Mouse (Mus musculus): ENCODE data around the gene Cep170.

DNA sequence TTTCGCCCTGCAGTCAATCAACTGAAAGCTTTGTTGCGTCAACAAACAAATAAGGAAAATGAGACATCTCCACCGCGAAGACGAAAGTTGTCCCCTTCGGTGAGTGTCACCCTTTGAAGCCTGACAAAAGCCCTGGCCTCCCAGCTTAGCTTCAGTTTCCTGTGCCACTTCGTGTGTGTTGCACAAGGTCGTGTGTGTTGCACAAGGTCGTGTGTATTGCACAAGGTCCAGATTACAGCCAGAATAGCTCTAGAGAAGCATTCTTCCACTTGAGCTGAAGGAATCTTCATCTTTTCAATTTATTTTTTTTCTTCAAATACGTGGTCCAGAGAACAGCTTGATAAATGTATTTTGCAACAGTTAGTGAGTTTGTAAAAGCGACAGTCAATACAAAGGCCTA lies 12.3 kb upstream of the Cep170 start:
- TF ChIP-seq CTCF (IDR thresholded peaks at IDR 0.05; ENCODE audit: low read depth, low read length) (no peak), GATA1 (IDR thresholded peaks at IDR 0.05; ENCODE audit: borderline replicate concordance, low read length) (no peak), POLR2AphosphoS5 (IDR thresholded peaks at IDR 0.05; ENCODE audit: insufficient replicate concordance, low read depth, low read length) (no peak), GATA2 (IDR thresholded peaks at IDR 0.05; ENCODE audit: borderline replicate concordance, low read depth, low read length) (no peak), TAL1 (conservative IDR thresholded peaks at IDR 0.05; ENCODE audit: low read depth, low read length) (no peak)
